Mouse (Mus musculus): Measurements from ENCODE around the gene Src.
"Not testable (repeated sequence)": the region's sequence is repeated elsewhere in the genome, so short reads cannot be mapped to it uniquely, and the experiment has no call there.

Src gene

GRCm38 (mm10) chr2:157418206-157418605, at the start of gene Src:
TSS of gene Src (plus strand) at chr2:157418444.
- DNase-seq (ENCODE audit: low spot score): no peak

DNA sequence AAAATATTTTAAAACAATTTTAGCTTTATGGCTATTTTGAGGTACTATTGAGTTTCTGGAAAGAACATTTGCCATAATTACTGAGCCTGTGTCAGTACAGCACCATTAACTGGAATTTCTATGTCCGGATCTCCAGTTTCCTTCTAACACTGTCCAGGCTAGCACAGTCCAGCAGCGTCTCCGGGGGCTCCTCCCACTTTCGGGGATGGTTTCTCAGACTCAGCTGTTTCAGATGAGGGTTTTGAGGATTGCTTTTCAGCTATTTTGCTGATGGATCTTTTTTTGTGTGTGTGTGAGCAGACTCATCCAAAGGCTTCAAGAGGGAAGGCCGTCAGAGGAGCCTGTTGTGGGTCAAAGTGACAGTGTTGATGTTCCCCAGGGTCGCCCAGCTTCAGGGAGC, 46.5 kb upstream of the Src start:
- DNase-seq (ENCODE audit: low spot score): no peak

DNA sequence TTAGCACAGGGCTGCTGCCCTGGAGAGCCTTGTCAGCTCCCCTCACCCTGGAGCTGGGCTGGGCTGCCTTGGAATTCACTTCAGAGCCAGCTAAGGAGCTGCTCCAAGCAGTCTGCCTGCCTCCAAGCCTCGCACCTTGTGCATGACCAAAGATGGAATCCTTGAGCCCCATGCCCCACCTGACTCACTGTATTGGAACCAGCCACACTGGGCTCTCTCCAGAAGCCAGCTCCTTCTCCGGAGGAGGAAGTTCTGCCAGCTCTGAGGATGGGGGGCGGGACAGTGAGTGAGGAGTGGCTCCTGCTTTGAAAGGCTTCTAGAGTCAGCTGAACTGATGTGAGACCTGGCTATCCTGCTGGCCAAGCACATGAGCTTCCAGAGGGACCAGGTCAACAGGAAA, 44.6 kb upstream of the Src start:
- DNase-seq (ENCODE audit: low spot score): no peak

GRCm38 (mm10) chr2:157375051-157375450, 43.2 kb upstream of the Src start:
- no peak for DNase-seq (ENCODE audit: low spot score)

GRCm38 (mm10) chr2:157375794-157376757, 42.2 kb upstream of the Src start:
- no peak for DNase-seq (ENCODE audit: low spot score)

DNA sequence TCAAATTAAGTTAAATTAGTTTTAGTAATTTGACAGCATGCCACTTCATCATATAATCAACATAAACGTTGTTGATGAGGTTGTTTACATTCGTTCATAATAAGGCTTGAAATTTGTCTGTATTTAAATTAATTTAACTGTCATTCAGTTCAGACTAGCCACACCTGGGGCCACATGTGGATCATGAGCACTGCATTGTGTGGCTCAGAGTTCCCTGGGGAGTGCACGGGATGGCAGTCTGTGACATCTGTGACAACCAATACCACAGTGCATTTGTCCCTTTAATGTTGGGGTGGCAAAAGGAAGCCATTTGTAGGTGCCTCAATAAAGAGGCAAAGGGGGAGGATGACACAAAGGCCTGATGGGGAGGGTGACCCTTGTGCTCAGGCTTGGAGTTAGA, 41.2 kb upstream of the Src start:
- no peak for DNase-seq (ENCODE audit: low spot score)

DNA sequence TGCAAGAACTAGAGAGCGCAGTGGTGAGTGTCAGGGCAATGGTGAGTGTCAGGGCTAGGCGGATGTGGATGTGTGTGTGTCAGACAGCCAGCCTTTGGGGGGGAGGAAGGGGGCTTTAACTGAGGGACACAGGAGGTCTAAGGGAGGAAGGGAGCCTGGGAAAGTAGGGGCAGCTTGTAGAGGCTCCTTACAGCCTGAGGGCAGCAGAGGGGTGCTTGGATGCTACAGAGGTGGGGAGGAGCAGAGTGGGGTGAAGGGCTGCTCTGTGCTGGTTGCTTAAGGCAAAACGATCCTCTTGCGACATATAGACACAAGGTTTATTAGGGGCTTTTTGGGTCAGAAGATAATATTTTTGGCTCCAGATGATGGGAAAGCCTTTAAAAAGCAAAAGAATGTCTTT, 33.4 kb upstream of the Src start:
- DNase-seq (ENCODE audit: low spot score): no peak

DNA sequence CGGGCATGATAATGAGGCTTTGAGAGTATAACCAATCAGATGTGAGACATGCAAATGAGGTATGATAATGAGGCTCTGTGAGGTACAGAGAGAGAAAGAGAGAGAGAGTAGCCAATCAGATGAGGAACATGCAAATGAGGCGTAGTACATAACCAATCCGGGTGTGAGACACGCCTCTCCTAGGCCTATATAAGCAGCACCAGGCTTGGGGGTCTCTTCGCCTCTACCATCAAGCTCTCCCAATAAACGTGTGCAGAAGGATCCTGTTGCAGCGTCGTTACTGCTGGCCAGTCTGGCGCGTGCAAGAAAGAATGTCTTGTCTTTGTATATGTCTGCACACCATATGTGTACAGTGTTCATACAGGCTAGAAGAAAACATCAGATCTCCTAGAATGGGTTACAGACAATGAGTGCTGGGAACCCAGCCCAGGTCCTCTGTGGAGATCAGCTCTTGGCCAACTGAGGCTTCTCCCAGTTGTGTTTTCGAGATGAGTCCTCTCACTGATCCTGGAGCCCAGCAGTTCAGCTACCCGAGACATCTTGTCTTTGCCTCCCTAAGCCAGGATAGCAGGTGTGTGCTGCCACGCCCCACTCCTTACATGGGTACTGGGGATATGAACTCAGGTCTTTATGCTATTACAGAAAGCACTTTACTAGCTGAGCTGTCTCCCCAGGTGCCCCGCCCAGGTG, 29.2 kb upstream of the Src start:
- DNase-seq (ENCODE audit: low spot score): not testable (repeated sequence)

- no peak for DNase-seq (ENCODE audit: low spot score)
Observed at GRCm38 (mm10) chr2:157389591-157389921, 28.7 kb upstream of the Src start.

DNA sequence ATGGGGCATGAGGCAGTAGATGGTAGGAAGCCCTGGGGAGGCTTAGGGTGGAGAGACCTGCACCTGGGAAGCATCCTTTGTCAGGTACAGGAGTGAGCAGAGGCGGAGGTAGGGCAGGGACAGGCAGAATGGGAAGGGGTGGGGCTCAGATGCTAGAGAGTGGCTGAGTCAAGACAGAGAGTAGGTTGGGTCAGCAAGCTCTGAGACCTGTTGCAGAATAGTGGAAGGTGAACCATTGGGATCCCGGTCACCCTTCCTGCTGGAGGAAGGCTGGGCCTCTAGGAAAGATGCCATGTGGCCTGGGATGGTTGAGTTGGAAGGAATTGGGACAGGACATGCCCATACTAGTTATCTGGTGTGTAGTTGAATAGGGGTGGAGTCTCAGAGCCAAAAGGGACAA, 25.9 kb upstream of the Src start:
- DNase-seq (ENCODE audit: low spot score): no peak

DNA sequence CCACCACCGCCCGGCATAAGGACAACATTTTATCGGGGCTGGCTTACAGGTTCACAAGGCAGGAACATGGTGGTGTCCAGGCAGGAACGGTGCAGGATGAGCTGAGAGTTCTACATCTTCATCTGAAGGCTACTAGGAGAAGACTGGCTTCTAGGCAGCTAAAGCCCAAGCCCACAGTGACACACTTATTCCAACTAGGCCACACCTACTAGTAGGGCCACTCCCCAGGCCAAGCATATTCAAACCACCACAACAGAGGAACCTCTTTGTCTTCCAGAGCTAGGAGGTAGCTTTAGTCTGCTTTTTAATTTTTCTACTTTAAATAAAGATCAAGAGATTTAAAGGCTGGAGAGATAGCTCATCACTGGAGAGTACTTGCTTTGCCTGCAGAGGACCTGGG, 24.7 kb upstream of the Src start:
- no peak for DNase-seq (ENCODE audit: low spot score)

DNA sequence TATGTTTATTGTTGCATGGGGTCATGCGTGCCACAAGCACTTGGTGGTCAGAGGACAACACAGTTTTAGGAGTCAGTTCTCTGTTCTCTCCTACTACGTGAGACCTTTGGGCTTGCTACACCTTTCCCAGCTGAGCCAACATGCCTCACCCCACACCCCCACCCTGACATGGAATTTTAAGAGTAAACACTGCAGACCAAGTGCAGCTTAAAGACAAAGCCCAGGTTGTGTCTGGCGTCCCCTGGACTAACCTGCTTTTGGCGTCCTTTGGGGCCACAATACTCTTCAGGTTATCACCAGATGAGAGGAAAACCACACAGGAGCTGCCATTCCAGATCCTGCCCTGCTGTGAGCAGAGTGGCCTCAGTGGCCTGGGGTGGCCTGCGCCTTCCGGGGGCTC, 23.4 kb upstream of the Src start:
- DNase-seq (ENCODE audit: low spot score): no peak

DNA sequence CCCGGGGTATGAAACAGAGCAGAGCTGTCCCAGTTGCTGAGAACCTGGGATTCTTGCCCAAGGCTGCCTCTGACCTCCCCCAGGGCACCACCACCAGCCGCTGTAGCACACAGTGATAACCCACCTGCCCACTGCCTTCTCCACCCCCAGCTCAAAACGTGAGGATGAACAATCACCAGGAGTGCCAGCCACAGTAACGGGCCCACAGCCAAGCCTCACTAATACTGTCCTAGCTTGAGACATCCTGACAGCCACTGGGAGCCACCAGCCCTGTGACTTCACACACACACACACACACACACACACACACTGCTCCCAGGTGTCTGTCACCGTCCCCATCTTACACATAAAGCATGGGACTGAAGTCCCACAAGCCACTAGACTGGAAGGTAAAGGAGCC, 22.9 kb upstream of the Src start:
- no peak for DNase-seq (ENCODE audit: low spot score)

- no peak for DNase-seq (ENCODE audit: low spot score)
Observed at GRCm38 (mm10) chr2:157395960-157396359, 22.3 kb upstream of the Src start.

DNA sequence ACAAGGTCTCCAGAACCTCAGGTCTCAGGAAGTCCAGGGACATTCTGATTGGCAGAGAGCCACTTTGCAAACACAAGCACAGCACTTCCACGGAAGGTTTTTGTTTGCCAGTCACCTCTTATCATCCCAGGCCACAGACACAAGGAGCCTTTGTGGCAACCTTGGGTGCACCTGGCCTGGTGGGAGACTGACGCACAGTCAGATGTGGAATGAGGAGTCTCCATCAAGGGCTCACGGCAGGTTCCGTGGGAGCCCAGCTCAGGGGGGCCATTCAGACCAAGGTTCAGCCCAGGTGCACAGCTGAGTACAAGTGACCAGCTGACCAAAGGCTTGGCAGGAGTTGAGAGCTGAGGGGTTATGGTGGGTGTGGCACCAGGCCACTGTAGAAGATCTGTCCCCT, 20.9 kb upstream of the Src start:
- DNase-seq (ENCODE audit: low spot score): no peak

- DNase-seq (ENCODE audit: low spot score): no peak
Observed at GRCm38 (mm10) chr2:157398539-157398938, 19.7 kb upstream of the Src start.

DNA sequence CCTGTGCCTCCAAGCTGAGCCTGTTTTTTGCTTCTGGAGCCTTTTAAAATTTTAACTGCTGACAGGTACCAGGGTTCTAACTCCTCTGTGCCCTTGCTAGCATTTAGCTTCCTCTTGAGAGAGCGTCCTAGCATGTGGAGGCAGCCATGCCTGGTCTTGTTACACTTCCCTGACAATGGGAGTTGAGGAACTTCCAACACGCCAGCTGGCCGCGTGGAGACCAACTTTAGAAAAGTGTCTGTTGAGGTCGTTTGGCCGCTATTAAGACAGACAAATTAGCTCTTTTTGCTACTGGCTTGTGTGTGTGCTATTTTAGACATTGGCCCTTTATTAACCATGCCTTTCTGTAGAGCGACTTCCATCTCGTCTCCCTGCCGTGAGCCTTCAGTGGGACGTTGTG, 18.4 kb upstream of the Src start:
- no peak for DNase-seq (ENCODE audit: low spot score)

GRCm38 (mm10) chr2:157400491-157400890, 17.8 kb upstream of the Src start:
- DNase-seq (ENCODE audit: low spot score): no peak

GRCm38 (mm10) chr2:157401261-157401660, 17.0 kb upstream of the Src start:
- no peak for DNase-seq (ENCODE audit: low spot score)

DNA sequence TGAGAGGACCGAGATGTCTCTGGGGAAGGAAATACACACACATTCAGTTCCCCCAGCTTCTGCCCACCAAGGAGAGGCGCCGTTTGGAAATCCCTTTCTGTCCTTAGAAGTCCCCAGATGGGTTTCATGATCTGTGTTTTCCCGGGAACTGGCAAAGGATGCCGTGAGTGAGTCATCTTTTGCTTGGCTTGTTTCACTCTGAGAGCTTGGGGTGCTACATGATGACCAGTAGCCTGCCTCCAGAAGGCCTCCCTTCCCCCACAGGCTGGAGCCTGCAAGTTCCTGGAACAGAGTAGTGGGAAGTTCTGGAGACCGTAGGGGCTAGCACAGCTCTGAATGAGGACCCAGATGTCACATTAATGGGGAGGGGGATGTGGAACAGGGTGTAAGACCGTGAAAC, 10.6 kb upstream of the Src start:
- DNase-seq (ENCODE audit: low spot score): no peak

GRCm38 (mm10) chr2:157409793-157410533, 8.3 kb upstream of the Src start:
- DNase-seq (ENCODE audit: low spot score): peak; percentile 68

- DNase-seq (ENCODE audit: low spot score): no peak
Observed at GRCm38 (mm10) chr2:157411151-157411693, 7.0 kb upstream of the Src start.

DNA sequence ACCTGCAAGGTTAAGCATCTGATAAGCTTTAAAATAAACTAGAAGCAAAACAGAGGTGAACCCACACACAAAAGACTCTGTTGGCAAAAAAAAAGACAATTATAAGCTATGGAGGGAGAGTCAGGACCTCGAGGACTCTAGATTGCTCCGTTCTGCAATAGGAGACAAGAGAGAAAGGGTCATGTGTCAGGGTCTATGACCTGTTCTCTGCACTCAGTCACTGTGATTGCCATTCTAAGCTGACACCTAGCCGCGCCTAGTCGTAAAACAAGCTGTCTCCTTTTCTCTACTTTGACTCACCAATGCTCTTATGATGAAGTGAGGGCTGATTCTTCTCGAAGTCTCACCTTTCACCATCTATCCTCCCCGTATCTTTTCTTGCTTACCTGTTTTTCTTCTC, 5.7 kb upstream of the Src start:
- DNase-seq (ENCODE audit: low spot score): no peak

Data from left cerebral cortex, adult 11 months (tissue).